Mouse (Mus musculus) cerebellum, adult 18-20 months (tissue): ENCODE measurements around the gene Dzip1.

Experiments
- DNase-seq, 2 experiments: peaks; one replicate each; pipeline ENCODE4 v3.0.0; 2021

The Dzip1 gene

DNA sequence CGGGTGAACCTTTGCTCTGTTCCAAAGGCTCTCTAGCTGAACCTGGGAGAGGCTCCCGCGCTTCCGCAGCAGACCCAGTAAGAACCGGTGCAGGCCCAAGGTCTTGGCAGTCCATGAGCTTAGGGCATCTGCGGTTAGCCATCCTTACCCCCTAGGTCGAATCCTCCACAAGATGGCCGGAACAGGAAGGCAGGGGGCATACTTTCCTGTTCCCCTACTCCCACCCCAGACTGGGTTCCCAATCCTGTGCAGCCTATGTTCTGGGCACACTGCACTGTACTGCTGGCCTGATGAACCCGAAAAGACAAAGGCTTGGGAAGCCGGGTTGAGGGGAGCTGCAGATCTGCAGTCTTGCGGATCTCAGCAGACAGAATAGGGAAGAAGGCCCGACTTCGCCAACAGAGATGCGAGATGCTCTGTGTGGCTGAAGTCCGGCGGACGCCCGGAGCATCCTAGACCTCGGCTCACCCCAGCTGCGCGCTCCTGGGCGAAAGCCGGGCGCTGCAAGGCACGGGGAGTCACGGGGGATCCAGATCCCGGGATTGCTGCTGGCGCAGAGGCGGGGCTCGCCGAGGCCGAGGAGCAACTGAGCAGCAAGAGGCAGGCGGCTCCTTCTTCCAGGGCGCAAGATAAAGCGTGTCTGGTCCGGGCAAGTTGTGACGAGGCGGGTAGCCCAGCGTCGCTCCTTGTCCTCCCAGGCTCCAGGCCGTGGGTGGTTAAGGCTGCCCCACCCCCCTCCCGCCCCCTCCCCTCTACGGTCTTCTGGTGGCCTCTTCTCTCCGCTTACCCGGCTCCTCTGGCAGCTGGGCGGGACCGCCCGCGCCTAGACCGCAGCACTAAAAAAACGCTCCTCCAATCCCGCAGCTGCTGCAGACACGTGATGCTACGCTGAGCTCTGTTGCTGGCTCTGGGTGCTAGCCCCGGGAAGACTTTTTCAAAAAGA lies at the start of gene Dzip1:
Gene Dzip1 (minus strand): TSS at position 788 of the 943 bp plus-strand sequence.
- peak; percentile 68 to 71 for DNase-seq

DNA sequence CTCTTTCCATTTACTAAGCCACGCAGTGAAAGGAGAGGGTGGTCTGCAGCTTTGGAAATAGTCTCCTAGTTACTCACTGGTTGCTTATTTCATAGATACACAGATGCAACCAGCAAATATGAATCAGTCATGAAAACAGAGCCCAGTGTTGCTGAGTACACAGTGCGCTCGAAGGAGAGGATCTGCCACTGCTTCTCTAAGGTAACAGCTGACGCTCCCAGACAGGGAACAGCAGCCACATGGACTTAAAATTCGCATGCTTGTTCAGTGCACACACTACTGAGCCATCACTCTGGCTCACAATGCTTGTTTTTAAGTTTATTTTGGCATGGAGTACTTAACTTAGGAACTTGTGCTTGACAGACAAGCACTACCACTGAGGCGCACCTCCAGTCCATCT lies 47.0 kb upstream of the Dzip1 start:
- DNase-seq = no peak

DNA sequence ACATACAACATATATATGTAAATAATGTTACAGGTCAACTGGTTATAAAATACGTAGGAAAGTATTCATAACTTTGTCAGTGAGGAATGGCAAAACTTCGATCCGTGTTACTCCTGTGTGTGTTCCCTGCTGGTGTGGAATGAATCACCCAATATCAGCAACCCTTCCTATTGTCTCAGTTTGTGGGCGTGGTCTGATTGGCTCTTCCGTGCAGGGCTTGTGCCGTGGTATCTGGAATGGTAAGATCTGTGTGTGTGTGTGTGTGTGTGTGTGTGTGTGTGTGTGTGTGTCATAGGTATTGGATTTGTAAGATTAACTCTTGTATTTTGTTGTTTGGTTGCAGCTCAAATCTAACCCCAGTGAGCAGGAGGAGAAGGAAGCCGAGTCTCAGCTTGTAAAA lies 42.4 kb upstream of the Dzip1 start:
- no peak for DNase-seq

DNA sequence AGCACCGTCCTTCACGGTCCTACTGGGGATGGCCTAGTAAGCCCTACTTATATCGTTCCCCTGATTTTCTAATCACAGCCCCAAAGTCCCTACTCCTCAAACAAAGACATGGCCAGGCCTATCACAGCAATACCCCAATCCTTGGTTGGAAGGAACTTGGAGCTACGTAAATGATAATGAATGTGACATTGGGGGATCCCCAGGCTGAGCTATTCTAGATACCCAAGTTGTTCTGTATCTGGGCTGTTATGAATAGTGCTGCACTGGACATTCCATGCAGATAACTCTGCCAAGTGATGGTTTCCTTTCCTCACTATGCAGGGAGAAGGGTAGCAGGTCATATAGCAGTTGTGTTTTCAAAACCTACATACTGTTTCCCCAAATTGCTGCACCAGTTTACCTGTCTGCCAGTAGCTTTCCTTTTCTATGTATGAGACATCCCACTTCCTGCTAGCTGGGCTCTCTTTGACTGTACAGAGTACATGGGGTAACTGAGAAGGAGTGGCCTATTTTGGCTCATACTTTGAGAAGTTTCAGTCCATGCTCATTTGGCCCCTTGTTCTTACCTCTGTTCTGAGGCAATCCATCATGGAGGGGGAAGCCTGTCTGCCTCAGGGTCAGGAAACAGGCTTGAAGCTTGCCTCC lies 40.2 kb upstream of the Dzip1 start:
- no peak for DNase-seq

DNA sequence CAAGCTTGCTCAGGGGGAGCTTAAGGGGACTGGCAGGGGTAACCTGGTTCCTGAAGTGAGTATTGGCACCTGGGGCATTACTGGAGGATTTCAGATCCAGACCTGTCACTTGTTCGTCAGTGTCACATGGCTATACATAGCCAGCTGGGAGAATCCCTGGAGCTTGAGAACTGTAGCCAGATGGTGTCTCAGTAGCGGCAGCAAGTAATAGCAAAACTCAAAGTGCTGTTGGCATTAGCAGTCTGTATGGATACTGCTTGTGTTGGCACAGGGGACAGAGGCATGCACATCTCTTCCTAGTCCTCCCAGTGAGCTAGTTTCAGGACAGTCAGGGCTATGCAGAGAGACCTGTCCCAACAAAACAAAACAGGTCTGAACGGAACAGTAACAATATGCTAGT lies 32.8 kb upstream of the Dzip1 start:
- no peak for DNase-seq

DNA sequence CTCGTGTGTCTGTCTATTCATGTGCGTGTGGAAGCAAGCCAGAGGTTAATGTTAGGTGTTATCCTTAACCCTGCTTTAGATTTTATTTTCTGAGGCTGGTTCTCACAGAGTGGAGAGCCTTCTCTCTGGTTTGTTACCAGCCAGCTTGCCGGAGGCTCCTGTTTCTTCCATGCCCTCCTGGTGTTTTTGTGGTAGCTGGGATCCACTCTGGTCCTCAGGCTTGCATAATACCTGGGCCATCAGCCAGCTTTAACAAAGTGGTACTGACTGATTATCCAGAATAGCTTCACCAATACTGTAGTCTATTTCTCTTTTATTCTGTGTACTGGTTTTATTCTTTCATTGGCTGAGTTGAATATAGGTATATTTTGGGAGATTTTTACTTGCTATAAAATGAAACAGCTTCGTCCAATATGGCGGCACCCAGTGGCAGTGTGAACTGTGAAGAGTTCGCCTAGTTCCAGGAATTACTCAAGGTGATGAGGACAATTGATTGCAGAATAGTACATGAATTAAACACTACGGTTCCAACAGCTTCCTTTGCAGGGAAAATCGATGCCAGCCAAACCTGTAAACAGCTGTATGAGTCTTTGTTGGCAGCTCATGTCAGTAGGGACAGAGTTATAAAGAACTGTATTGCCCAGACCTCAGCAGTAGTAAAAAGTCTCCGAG lies 26.8 kb upstream of the Dzip1 start:
- peak; percentile 41 to 42 for DNase-seq

DNA sequence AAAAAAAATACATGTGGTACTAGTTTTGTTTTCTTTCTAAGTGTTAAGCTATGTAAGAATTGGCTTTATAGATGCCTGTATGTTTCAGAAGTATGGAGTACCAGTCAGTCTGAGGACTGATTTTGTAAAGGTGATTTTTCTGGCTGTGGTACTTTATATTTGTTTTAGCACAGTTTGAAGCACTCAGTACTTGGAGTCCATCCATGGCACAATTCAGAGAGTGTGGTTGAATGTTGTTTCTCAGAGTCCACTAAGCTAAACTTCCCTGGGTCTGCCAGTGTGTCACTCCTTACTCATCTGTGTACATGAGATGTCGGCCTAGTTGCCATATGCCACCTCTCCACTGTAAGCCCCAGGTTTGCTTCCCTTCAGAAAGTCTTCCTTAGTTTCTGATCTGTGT lies 23.6 kb upstream of the Dzip1 start:
- no peak for DNase-seq

DNA sequence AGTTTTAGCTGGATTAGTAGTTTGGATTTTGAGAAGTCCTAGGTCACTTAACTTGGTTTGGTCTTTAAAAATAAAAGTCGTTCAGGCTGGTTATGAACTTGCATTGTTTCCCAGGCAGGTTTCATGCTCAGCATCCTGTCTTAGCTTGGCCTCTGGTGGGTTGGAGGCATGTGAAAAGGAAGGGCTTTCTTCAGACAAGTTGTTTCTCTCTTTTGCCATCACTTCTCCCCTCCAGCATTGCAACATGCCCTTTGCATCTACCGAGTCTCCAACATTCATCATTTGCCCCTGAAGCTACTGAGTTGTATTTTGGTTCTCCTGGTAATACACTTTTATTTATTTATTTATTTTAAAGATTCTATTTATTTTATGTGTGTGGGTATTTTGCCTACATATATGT lies 19.4 kb upstream of the Dzip1 start:
- DNase-seq = no peak

DNA sequence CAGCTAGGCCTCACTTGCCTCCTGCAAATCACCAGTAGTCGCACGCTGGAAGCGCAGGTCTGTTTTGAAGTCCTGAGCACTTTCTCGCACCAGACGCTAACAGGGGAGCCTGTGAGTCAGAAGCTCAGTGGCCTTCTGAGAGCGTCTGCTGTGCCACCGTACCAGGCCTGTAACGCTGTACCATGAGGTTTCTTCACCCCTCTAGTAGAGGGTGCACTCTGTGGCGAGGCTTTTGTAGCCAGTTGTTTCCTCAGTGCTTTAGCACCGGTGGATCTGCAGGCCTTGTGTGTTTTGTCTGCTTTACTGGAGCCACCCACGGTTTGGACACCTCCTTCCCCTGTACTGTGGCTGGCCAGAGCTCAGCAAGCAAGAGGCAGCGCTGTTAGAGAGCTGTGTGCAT lies 16.8 kb upstream of the Dzip1 start:
- DNase-seq = peak; percentile 29 to 42

DNA sequence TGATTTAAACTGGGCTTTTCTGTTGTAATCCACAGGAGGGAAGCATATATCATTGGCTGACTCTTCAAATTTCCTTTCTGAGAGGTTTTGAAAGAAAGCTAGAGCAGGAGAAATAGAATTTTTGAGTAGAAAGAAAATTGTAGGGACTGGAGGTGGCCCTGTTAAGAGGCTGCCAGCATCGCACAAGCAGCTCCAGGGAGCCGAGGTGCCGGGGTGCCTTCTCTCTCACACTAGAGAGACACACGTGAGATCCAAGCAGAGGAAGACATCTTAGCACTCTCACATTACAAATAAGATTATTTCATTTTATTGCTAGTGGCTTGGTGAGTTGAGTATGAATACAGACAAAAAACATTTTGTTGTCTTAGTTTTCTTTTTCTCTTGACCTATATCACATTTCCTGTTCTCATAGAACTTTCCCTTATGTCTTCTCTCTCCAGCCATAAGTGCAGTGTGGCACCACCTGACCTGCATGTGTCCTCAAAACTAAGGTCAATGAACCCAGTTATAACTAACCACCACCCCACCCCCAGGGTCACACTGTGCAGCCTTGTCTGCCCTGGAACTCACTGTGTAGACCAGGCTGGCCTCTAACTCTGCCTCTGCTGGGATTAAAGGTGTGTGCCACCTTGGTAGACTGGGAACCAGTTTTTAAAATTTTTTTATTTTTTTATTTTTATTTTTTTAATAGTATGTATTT lies 15.7 kb upstream of the Dzip1 start:
- DNase-seq = no peak

DNA sequence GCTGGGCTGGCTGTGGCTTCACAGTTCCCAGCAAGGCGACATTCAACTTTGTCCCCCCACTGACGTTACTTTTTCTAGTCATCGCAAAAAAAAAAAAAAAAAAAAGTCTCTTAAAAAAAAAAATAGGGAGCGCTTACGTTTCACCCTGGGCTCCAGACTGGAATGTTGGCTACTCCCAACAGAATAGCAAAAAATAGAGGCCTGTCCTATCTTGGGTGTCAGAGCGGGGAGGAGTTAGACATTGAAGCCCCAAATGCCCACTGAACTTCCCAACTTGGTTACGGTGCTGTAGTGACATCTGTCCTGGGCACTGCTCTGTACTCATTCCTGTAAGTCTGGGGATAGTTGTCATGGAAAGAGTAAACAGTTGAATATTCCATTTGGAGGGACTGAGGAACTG lies 13.3 kb upstream of the Dzip1 start:
- no peak for DNase-seq

DNA sequence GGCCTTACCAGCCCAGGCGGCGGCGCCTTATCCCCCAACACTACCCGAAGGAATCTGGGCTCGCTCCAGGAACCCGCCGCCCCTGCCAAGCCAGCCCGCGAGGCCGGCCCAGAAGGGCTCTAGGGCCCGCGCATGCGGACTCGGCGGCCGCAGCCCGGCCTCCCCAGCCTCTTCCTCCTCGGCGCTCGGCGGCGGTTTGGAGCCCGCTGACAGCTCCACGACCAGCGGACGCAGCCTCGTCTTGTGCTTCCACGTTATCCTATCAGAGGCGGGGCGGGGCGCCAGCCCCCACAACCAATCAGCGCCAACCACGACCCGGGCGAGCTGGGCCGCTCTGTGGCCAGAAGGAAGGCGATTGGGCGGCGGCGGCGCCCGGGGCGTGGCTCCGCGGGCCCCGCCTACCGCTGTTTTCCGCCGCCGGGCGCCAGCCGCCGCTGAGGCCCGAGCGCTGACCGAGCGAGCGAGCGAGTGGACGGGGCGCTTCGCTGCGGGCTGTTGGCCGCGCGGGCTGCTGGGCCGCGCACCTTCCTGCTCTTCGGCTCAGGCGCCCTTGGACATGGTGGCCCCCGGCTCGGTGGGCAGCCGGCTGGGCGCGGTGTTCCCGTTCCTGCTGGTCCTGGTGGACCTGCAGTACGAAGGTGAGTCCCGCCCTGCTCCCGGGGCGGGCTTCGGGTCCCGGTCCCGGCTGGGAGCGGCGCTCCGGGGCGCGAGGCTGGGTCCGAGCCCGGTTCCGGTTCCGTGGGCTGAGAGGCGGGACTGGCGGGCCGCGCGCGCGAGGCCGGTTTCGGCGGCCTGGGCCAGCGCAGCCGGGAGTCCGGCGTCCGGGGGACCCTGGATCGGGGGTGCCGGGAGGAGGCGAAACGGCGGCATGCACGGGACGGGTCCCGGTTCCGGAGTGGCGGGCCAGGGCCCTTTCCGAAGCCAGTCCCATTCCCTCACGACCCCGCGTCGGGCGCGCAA lies 12.6 kb upstream of the Dzip1 start, which contains the start of gene Dnajc3:
Gene Dnajc3 (plus strand): TSS at position 444 of the 960 bp plus-strand sequence.
- DNase-seq = peak; percentile 99 to 100

DNA sequence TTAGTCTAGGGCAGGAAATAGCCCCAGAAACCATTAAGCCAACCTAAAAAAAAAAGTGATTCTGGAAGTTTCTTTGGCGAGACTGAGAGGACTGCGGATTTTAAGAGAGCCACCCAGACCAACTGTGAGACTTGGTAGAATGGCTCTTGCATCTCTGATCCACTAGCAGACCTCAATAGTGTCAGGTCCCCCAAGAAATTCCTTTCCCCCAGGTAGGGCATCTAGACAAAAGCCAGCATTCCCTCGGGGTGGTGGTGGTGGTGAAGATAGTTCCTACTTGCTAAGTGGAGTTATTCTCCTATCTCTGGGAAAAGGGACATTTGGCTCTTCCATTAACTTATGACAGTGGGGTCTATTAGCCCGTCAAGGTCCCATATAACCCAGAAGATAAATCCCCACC lies 11.7 kb upstream of the Dzip1 start:
- no peak for DNase-seq

DNA sequence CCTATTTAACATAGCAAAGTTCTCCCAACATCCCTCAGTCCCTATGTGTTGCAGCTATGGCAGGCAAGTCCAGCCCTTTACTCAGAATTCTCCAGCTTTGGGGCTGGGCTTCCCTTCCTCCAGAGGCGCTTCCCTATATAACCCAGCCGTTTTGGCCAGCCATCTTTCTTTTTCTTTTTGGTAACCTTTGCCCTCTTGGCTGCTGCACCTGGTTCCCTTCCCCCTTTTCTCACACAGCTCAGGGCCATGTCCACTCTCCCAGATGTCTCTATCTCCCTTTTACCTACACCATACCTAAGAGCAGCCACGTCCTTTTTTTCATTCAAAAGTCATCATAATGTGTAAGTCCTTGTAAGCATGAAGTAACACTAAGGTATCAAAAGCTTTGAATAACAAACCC lies 11.0 kb upstream of the Dzip1 start:
- DNase-seq = no peak

DNA sequence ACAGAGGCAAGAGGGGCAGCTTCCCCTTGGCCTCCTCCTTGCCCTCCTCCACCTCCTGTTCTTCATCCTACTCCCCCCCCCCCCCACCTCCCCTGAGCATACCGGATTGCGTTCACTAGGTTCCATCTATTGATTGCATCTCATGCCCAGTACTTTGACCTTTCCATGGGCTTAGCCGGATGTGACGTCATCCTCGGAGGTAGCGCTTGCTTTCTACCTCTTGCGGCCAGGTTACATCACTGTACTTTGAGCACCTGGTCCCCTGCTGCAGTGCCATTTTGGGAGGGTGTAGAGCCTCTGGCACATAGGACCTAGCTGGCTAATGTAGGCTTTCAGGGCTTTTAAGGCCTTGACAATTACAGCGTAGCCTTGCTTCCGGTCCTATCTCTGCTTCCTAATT lies 9.4 kb upstream of the Dzip1 start:
- no peak for DNase-seq

DNA sequence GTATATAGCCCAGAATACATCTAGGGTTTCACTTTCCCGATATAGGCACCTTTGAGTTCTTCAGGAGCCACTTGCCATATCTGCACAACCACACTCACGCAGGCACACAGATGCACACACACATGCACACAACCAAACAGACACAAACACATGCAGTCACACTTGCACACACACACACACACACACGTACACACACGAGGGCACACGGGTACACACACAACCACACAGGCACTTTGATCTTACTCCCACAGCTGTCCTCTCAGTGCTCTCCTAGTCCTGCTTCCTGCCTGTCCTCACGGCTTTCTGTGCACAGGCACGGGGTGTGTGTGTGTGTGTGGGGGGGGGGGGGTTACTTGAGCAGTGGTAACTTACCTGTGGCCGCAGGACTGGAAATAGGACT lies 7.7 kb upstream of the Dzip1 start:
- DNase-seq = no peak

DNA sequence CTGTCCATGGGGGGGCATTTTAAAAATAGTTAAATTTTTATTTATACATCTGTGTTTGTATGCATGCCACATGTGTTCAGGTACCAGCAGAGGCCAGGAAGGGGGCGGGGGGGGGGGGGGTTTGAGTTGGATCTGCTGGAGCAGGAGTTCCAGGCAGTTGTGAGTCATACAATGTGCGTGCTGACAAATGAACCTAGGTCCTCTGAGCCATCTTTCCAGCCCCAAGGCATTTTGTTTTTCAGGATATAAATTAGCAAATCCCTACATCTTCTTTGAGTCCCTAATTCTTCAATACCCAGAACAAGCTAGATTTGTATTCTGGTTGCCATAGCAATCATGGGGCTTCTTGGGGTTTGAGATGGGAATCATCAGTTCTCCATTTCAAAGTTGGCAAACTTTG lies 5.9 kb upstream of the Dzip1 start:
- no peak for DNase-seq

DNA sequence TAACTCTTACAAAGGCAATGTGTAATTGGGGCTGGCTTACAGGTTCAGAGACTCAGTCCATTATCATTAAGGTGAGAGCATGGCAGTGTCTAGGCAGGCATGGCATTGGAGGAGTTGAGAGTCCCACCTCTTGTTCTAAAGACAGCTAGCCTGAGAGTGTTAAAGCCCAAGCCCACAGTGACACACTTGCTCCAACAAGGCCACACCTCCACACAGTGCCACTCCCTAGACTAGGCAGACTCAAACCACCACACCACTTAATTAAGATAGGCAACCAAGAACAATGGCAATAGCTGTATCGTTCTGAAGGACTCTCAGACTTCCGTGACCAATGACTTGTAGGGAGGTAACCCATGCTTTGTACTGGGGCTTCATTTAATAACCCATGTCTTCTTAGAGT lies 5.5 kb upstream of the Dzip1 start:
- DNase-seq = no peak

DNA sequence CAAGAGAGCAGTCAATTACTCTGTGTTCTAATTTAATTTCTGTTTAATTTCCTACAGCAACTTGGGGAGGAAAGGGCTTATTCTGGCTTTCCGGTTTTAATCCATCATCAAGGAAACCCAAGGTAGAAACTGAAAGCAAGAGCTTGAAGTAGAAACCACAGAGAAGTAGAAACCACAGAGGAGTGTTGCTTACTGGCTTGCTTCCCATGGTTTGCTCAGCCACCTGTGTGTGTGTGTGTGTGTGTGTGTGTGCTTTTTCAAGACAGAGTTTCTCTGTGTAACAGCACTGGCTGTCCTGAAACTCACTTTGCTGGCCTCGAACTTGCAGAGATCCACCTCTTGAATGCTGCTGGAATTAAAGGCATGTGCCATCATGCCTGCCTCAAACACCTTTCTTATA lies 4.5 kb upstream of the Dzip1 start:
- no peak for DNase-seq

DNA sequence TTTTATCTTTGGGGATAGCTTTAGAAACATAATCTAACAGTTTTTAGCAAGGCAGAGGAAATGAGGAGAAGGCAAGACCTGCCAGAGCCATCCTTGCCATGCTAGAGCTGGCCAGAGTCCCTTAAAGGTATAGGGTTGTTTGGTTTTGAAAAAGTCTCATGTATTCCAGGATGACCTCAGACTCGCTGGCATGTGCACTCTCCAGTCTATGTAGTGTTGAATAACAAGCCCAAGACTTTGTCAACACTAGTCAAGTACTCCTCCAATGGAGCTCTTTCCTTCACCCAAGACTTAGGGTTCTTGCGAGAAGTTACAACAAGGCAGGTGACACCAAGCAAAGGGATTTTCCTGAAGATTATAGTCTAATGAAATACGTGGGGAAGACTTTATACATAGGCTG lies 3.3 kb upstream of the Dzip1 start:
- no peak for DNase-seq

DNA sequence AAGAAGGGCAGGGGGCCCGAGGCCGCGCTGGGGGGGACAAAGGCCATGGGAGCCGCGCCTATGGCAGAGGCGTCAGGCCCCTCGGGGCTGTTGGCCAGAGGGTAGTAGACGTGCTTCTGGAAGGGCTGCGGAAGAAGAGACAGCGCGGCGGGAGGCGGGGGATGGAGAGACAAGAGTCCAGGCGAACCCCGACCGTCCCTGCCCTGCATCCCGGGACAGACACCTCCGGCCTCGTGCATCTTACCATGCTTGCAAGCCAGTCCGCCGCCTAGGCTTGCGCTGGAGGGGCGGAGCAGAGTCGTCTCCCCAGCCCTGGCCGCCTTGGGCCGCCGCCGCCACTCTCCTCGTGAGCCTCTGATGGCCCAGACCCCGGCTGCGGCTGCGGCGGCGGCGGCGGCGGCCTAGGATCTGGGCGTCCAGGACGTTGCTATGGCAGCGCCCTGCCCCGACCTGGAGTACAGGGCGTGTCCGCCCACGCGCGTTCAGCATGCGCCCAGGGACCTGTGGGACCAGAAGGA lies 2.5 kb downstream of the Dzip1 start:
- peak; percentile 49 to 53 for DNase-seq

DNA sequence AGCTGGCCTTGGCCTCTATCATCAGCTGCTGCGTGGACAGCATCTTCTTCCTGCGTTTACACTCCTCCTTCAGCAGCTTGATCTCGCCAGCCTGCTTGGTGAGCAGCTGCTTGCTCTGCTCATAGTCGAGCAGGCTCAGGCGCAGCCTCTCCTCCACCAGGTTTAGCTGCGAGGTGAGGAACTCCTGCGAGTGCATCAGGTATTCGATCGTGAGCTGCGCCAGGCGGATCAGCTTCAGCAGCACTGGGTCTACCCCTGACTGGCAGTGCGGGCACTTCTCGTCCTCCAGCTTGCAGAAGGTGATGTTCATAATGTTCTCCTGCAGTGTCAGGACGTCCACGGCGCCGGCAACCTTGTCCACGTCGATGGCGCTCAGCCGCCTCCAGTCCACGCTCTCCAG lies 3.0 kb downstream of the Dzip1 start:
- peak; percentile 14 to 26 for DNase-seq
